Mouse (Mus musculus): ENCODE measurements around the gene Foxf1. TPM values are rescaled to one million over a fixed set of nuclear protein-coding genes. Genes with fewer than 3 reads are reported as not detected.

Gene Foxf1
- polyA plus RNA-seq, 1 experiment from 2014 or later, result 1.1 TPM

- Histone ChIP-seq H3K4me3 (replicated peaks; ENCODE audit: low read depth, low read length) (peak overlapping the region; percentile 84), H3K4me2 (ENCODE audit: low read length) (peak overlapping the region; percentile 82), H3K27me3 (ENCODE audit: insufficient read depth, low read length) (0 out of 2 replicates have a peak, but pooled peaks cover 5% of the 10 kb centered on the region), H3K9ac (ENCODE audit: low read depth, low read length) (peak overlapping the region; percentile 87; the same call in 1 of the 2 replicates), H3K4me1 (replicated peaks; ENCODE audit: insufficient read depth, low read length) (peaks cover 9% of the 10 kb centered on the region; the same call in 1 of the 2 replicates), H3K36me3 (ENCODE audit: insufficient read depth, low read length) (peaks cover 5% of the 10 kb centered on the region; the same call in 1 of the 2 replicates), H3K9me3 (replicated peaks; ENCODE audit: low read length) (no peaks in the 10 kb centered on the region), H3K27ac (no peak overlapping the region)
- DNase-seq (ENCODE audit: low spot score) (no peak), ATAC-seq (replicated peaks; ENCODE audit: low FRiP score, low read depth) (no peak)
- TF ChIP-seq CTCF (IDR thresholded peaks at IDR 0.05; ENCODE audit: low read depth), result no peak
- WGBS, result 13% methylated on average over 5 of the region's 5 CpGs
Observed at GRCm38 (mm10) chr8:121108657-121109056, 24.5 kb downstream of the Foxf1 start.

GRCm38 (mm10) chr8:121111145-121111907, 27.1 kb downstream of the Foxf1 start:
- Histone ChIP-seq H3K9ac (ENCODE audit: low read depth, low read length) (no peak overlapping the region), H3K36me3 (ENCODE audit: insufficient read depth, low read length) (no peaks in the 10 kb centered on the region), H3K4me2 (ENCODE audit: low read length) (no peak overlapping the region), H3K27ac (no peak overlapping the region), H3K4me3 (replicated peaks; ENCODE audit: low read depth, low read length) (no peak overlapping the region), H3K9me3 (replicated peaks; ENCODE audit: low read length) (no peaks in the 10 kb centered on the region), H3K4me1 (replicated peaks; ENCODE audit: insufficient read depth, low read length) (peaks cover 13% of the 10 kb centered on the region; the same call in 1 of the 2 replicates), H3K27me3 (ENCODE audit: insufficient read depth, low read length) (peaks cover 8% of the 10 kb centered on the region; the same call in 1 of the 2 replicates)
- no peak for DNase-seq (ENCODE audit: low spot score)
- no peak for ATAC-seq (replicated peaks; ENCODE audit: low FRiP score, low read depth)
- TF ChIP-seq CTCF (IDR thresholded peaks at IDR 0.05; ENCODE audit: low read depth), result no peak
- WGBS, result 48% methylated on average over 7 of the region's 7 CpGs

GRCm38 (mm10) chr8:121113261-121113660, 29.1 kb downstream of the Foxf1 start:
- Histone ChIP-seq H3K27me3 (ENCODE audit: insufficient read depth, low read length) (peaks cover 8% of the 10 kb centered on the region; the same call in 1 of the 2 replicates), H3K4me1 (replicated peaks; ENCODE audit: insufficient read depth, low read length) (0 out of 2 replicates have a peak, but pooled peaks cover 7% of the 10 kb centered on the region), H3K36me3 (ENCODE audit: insufficient read depth, low read length) (peaks cover 8% of the 10 kb centered on the region; the same call in 1 of the 2 replicates), H3K4me3 (replicated peaks; ENCODE audit: low read depth, low read length) (0 out of 2 replicates have a peak overlapping the region, but pooled peaks have one; percentile 3), H3K27ac (no peak overlapping the region), H3K4me2 (ENCODE audit: low read length) (peak overlapping the region; percentile 54), H3K9me3 (replicated peaks; ENCODE audit: low read length) (no peaks in the 10 kb centered on the region), H3K9ac (ENCODE audit: low read depth, low read length) (no peak overlapping the region)
- WGBS, result under 1% methylated on average over 21 of the region's 21 CpGs
- DNase-seq (ENCODE audit: low spot score), result peak; percentile 96
- ATAC-seq (replicated peaks; ENCODE audit: low FRiP score, low read depth), result no peak
- TF ChIP-seq CTCF (IDR thresholded peaks at IDR 0.05; ENCODE audit: low read depth), result peak; percentile 100

- Histone ChIP-seq H3K27ac (peak overlapping the region; percentile 25), H3K4me3 (replicated peaks; ENCODE audit: low read depth, low read length) (peak overlapping the region; percentile 86), H3K4me2 (ENCODE audit: low read length) (peak overlapping the region; percentile 54), H3K4me1 (replicated peaks; ENCODE audit: insufficient read depth, low read length) (0 out of 2 replicates have a peak, but pooled peaks cover 7% of the 10 kb centered on the region), H3K27me3 (ENCODE audit: insufficient read depth, low read length) (peaks cover 8% of the 10 kb centered on the region; the same call in 1 of the 2 replicates), H3K9me3 (replicated peaks; ENCODE audit: low read length) (no peaks in the 10 kb centered on the region), H3K36me3 (ENCODE audit: insufficient read depth, low read length) (peaks cover 8% of the 10 kb centered on the region; the same call in 1 of the 2 replicates), H3K9ac (ENCODE audit: low read depth, low read length) (peak overlapping the region; percentile 47)
- ATAC-seq (replicated peaks; ENCODE audit: low FRiP score, low read depth) (no peak), DNase-seq (ENCODE audit: low spot score) (no peak)
- TF ChIP-seq CTCF (IDR thresholded peaks at IDR 0.05; ENCODE audit: low read depth), result no peak
- WGBS, result 6% methylated on average over 25 of the region's 25 CpGs
Observed at GRCm38 (mm10) chr8:121115136-121115535, 30.9 kb downstream of the Foxf1 start.

GRCm38 (mm10) chr8:121115948-121116347, 31.8 kb downstream of the Foxf1 start, which contains the start of gene Foxc2:
Gene Foxc2 (plus strand): TSS chr8:121116171.
- Histone ChIP-seq H3K36me3 (ENCODE audit: insufficient read depth, low read length) (peaks cover 8% of the 10 kb centered on the region; the same call in 1 of the 2 replicates), H3K9ac (ENCODE audit: low read depth, low read length) (peak within 1 kb of the TSS; percentile 94), H3K27me3 (ENCODE audit: insufficient read depth, low read length) (peaks cover 8% of the 10 kb centered on the region; the same call in 1 of the 2 replicates), H3K9me3 (replicated peaks; ENCODE audit: low read length) (no peaks in the 10 kb centered on the region), H3K4me1 (replicated peaks; ENCODE audit: insufficient read depth, low read length) (0 out of 2 replicates have a peak, but pooled peaks cover 7% of the 10 kb centered on the region), H3K4me3 (replicated peaks; ENCODE audit: low read depth, low read length) (peak within 1 kb of the TSS; percentile 86), H3K27ac (peak within 1 kb of the TSS; percentile 96), H3K4me2 (ENCODE audit: low read length) (peak within 1 kb of the TSS; percentile 71)
- peak; percentile 34; the same call in 1 of the 2 replicates for TF ChIP-seq CTCF (IDR thresholded peaks at IDR 0.05; ENCODE audit: low read depth)
- WGBS, result under 1% methylated on average over 25 of the region's 25 CpGs
- DNase-seq (ENCODE audit: low spot score) (peak; percentile 99), ATAC-seq (replicated peaks; ENCODE audit: low FRiP score, low read depth) (peak; percentile 58; the same call in 1 of the 2 replicates)

GRCm38 (mm10) chr8:121116591-121117185, 32.5 kb downstream of the Foxf1 start:
- no peak; the same call in 1 of the 2 replicates for TF ChIP-seq CTCF (IDR thresholded peaks at IDR 0.05; ENCODE audit: low read depth)
- peak overlapping the region; percentile 94 for H3K9ac ChIP-seq (ENCODE audit: low read depth, low read length)
- no peaks in the 10 kb centered on the region for H3K9me3 ChIP-seq (replicated peaks; ENCODE audit: low read length)
- H3K4me1 ChIP-seq (replicated peaks; ENCODE audit: insufficient read depth, low read length), result 0 out of 2 replicates have a peak, but pooled peaks cover 13% of the 10 kb centered on the region
- peaks cover 10% of the 10 kb centered on the region for H3K27me3 ChIP-seq (ENCODE audit: insufficient read depth, low read length)
- ATAC-seq (replicated peaks; ENCODE audit: low FRiP score, low read depth), result peak; percentile 55; the same call in 1 of the 2 replicates
- H3K36me3 ChIP-seq (ENCODE audit: insufficient read depth, low read length), result peaks cover 12% of the 10 kb centered on the region
- H3K4me2 ChIP-seq (ENCODE audit: low read length), result peak overlapping the region; percentile 71
- WGBS, result under 1% methylated on average over 55 of the region's 55 CpGs
- peak; percentile 66 for DNase-seq (ENCODE audit: low spot score)
- peak overlapping the region; percentile 86 for H3K4me3 ChIP-seq (replicated peaks; ENCODE audit: low read depth, low read length)
- peak overlapping the region; percentile 96 for H3K27ac ChIP-seq

All from kidney, postnatal 0 days (tissue).